Mouse (Mus musculus): ENCODE measurements at regions not wholly inside any gene's neighbourhood (a gene's known extent, or its start where the extent isn't known, plus 50 kb on each side); places are given as distances from the start of the nearest gene placed in this dataset.
"Not testable (repeated sequence)": the region's sequence is repeated elsewhere in the genome, so short reads cannot be mapped to it uniquely, and the experiment has no call there.

GRCm38 (mm10) chr8:112427721-112428389, 142.0 kb upstream of the Cntnap4 start:
- intact Hi-C loops (cut with DNase I): no loop called here
- DNase-seq (ENCODE audit: extremely low spot score in 1 of 2, low spot score in 2 of 2): no peak

GRCm38 (mm10) chr8:112411968-112412367, 157.9 kb upstream of the Cntnap4 start:
- intact Hi-C loops (cut with DNase I): no loop called here
- no peak for DNase-seq (ENCODE audit: extremely low spot score in 1 of 2, low spot score in 2 of 2)

- intact Hi-C loops (cut with DNase I): no loop called here
- DNase-seq (ENCODE audit: extremely low spot score in 1 of 2, low spot score in 2 of 2): peak in 1 of 2 experiments; percentile 21
Measured at GRCm38 (mm10) chr8:112411213-112411612, 158.6 kb upstream of the Cntnap4 start.

- intact Hi-C loops (cut with DNase I): no loop called here
- no peak for DNase-seq (ENCODE audit: extremely low spot score in 1 of 2, low spot score in 2 of 2)
Measured at GRCm38 (mm10) chr8:112408211-112408735, 161.6 kb upstream of the Cntnap4 start.

GRCm38 (mm10) chr8:112404087-112404486, 165.8 kb upstream of the Cntnap4 start:
- intact Hi-C loops (cut with DNase I): no loop called here
- DNase-seq (ENCODE audit: extremely low spot score in 1 of 2, low spot score in 2 of 2): no peak

GRCm38 (mm10) chr8:112397438-112397837, 172.4 kb upstream of the Cntnap4 start:
- intact Hi-C loops (cut with DNase I): no loop called here
- DNase-seq (ENCODE audit: extremely low spot score in 1 of 2, low spot score in 2 of 2): no peak

GRCm38 (mm10) chr8:112390108-112390507, 179.7 kb upstream of the Cntnap4 start:
- intact Hi-C loops (cut with DNase I): no loop called here
- DNase-seq (ENCODE audit: extremely low spot score in 1 of 2, low spot score in 2 of 2): no peak

GRCm38 (mm10) chr8:112348323-112348722, 221.5 kb upstream of the Cntnap4 start:
- DNase-seq (ENCODE audit: extremely low spot score in 1 of 2, low spot score in 2 of 2): peak in 1 of 2 experiments; percentile 31
- intact Hi-C loops (cut with DNase I): no loop called here

- intact Hi-C loops (cut with DNase I): no loop called here
- no peak for DNase-seq (ENCODE audit: extremely low spot score in 1 of 2, low spot score in 2 of 2)
Measured at GRCm38 (mm10) chr8:112333171-112333570, 236.7 kb upstream of the Cntnap4 start.

- intact Hi-C loops (cut with DNase I): no loop called here
- no peak for DNase-seq (ENCODE audit: extremely low spot score in 1 of 2, low spot score in 2 of 2)
Measured at GRCm38 (mm10) chr8:112332021-112332420, 237.8 kb upstream of the Cntnap4 start.

- DNase-seq (ENCODE audit: extremely low spot score in 1 of 2, low spot score in 2 of 2): no peak
- intact Hi-C loops (cut with DNase I): no loop called here
Measured at GRCm38 (mm10) chr8:112309816-112310215, 260.0 kb upstream of the Cntnap4 start.

GRCm38 (mm10) chr8:112308354-112308753, 261.5 kb upstream of the Cntnap4 start:
- intact Hi-C loops (cut with DNase I): no loop called here

GRCm38 (mm10) chr8:112297021-112297420, 272.8 kb upstream of the Cntnap4 start:
- DNase-seq (ENCODE audit: extremely low spot score in 1 of 2, low spot score in 2 of 2): no peak
- intact Hi-C loops (cut with DNase I): no loop called here

More at GRCm38 (mm10) chr8:112308354-112308753, 261.5 kb upstream of the Cntnap4 start:
- no peak for DNase-seq (ENCODE audit: extremely low spot score in 1 of 2, low spot score in 2 of 2)

GRCm38 (mm10) chr8:112283316-112283715, 268.5 kb upstream of the Gm6793 start:
- no peak for DNase-seq (ENCODE audit: extremely low spot score in 1 of 2, low spot score in 2 of 2)
- intact Hi-C loops (cut with DNase I): no loop called here

GRCm38 (mm10) chr8:112269598-112269997, 254.8 kb upstream of the Gm6793 start:
- intact Hi-C loops (cut with DNase I): no loop called here
- no peak for DNase-seq (ENCODE audit: extremely low spot score in 1 of 2, low spot score in 2 of 2)

GRCm38 (mm10) chr8:112269214-112269566, 254.4 kb upstream of the Gm6793 start:
- no peak for DNase-seq (ENCODE audit: extremely low spot score in 1 of 2, low spot score in 2 of 2)
- intact Hi-C loops (cut with DNase I): no loop called here

- peak in 1 of 2 experiments; percentile 63 for DNase-seq (ENCODE audit: extremely low spot score in 1 of 2, low spot score in 2 of 2)
Measured at GRCm38 (mm10) chr8:112268544-112269213, 253.8 kb upstream of the Gm6793 start.

GRCm38 (mm10) chr8:112257922-112258475, 243.2 kb upstream of the Gm6793 start:
- DNase-seq (ENCODE audit: extremely low spot score in 1 of 2, low spot score in 2 of 2): no peak
- intact Hi-C loops (cut with DNase I): no loop called here

More at GRCm38 (mm10) chr8:112268544-112269213, 253.8 kb upstream of the Gm6793 start:
- intact Hi-C loops (cut with DNase I): no loop called here

- no peak for DNase-seq (ENCODE audit: extremely low spot score in 1 of 2, low spot score in 2 of 2)
- intact Hi-C loops (cut with DNase I): no loop called here
Measured at GRCm38 (mm10) chr8:112257311-112257894, 242.6 kb upstream of the Gm6793 start.

GRCm38 (mm10) chr8:112246629-112247028, 231.8 kb upstream of the Gm6793 start:
- DNase-seq (ENCODE audit: extremely low spot score in 1 of 2, low spot score in 2 of 2); intact Hi-C loops (cut with DNase I): not testable (repeated sequence)

Measured in left cerebral cortex, postnatal 10 days (tissue).